Mouse (Mus musculus): ENCODE results near the gene Hdac2. TPM values are rescaled to one million over a fixed set of nuclear protein-coding genes. Genes with fewer than 3 reads are reported as not detected.

Gene Hdac2
- 10 to 100 TPM in 24 of 26 experiments, 1 to 10 TPM in 2; 6.4 to 38.2 (median 26.9) TPM for total RNA-seq (2018; cell fraction: chromatin; rRNA removed)
- total RNA-seq (2018; cell fraction: cytosol; rRNA removed): 10 to 100 TPM; 22.1 to 34.1 (median 27.5) TPM
- total RNA-seq (2018; cell fraction: nucleus; rRNA removed): 10 to 100 TPM; 10.7 to 41.5 (median 20.5) TPM
- polyA plus RNA-seq (2018): 28.4 to 60.6 TPM (median 51.0 TPM) in 3 replicates

DNA sequence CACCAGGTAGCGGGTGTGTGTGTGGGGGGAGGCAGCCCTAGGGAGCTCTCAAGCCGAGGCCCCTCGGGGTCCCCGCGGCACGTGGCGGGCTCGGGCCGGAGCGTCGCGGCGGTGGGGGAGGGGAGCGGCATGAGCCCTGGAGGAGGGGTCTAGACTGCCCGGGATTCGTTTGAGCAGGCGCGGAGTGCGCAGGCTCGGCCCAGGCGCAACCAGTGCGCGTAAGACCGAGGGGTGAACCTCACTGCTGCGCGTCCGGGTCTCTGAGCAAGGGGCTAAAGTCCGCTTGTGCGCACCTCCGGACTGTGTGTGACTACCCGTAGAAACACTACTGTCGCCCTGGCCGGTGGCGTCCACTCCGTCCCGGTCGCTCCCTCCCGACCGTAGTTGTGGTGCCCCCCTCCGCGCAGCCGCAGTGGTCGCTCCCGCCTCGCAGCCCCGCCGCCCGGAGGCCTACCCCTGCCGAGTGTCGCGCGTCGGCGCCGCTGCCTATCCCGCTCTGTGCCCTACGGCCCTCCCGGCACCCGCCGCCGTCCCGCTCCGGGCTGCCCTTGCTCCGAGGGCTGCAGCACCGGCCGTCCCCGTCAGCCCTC lies at the start of gene Hdac2:
Hdac2 (plus strand) TSS at position 459 of the 590 bp plus-strand sequence.
- peak within 1 kb of the TSS; percentile 52 for H3K4me3 ChIP-seq (ENCODE audit: inconsistent target)
- under 1% methylated on average over 58 of the region's 67 CpGs for WGBS (ENCODE audit: missing documents)
- peak within 1 kb of the TSS; percentile 60 for H3K27ac ChIP-seq
- H3K79me2 ChIP-seq (ENCODE audit: inconsistent target): peaks cover 43% of the 10 kb centered on the region
- no peaks in the 10 kb centered on the region for H3K36me3 ChIP-seq (ENCODE audit: inconsistent target)

DNA sequence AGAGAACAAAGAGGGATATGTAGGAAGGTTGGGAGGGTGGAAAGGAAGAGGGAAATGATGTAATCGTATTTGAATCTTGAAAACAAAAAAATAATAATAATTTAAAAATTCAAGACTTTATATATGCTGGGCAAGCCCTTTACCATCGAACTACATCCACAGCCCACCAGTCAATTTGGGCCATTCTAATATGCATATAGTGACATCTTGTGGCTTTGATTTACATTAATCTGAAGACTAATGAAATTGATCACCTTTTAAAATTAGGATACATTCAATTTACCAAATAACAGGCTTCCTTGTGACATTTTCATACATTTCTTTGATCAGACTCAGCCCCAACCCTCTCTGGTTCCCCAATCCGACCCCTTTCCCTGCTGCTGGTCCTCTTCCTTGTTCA lies 46.1 kb upstream of the Hdac2 start:
- WGBS (ENCODE audit: missing documents): 87% methylated on average over 3 of the region's 3 CpGs
- Histone ChIP-seq H3K79me2 (ENCODE audit: inconsistent target) (no peaks in the 10 kb centered on the region), H3K36me3 (ENCODE audit: inconsistent target) (no peaks in the 10 kb centered on the region), H3K4me3 (ENCODE audit: inconsistent target) (no peak overlapping the region), H3K27ac (no peak overlapping the region)

DNA sequence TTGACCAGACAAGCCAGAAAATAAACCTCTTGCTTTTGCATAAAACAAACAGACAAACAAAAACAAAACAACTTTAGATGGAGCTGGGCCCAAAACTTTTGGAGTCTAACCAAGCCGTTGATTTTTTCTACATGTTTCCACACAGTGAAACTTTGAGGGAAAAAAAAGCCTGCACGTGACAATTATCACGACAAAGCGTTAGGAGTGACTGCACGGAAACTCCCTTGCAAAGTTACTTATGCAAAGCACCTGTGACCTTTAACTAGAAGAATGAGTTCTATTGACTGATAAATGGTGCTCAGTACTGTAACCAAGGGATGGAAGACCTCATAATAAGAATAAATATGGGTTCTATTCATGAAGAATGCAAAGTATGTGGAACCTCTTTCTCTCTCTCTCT lies 38.5 kb upstream of the Hdac2 start:
- 95% methylated on average over 5 of the region's 5 CpGs for WGBS (ENCODE audit: missing documents)

DNA sequence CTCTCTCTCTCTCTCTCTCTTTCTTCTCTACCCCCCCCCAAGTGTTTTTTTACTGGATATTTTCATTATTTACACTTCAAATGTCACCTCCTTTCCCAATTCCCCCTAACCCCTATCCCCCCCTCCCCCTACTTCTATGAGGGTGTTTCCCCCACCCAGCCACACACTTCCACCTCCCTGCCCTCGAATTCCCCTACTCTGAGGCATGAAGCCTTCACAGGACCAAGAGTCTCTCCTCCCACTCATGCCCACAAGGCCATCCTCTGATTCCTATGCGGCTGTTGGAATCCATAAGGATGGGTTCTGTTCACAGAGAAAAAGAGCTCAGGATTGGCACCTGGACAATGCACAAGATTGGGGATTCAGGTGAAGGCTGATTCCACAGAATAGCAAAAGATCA lies 38.1 kb upstream of the Hdac2 start:
- Histone ChIP-seq H3K36me3 (ENCODE audit: inconsistent target) (no peaks in the 10 kb centered on the region), H3K4me3 (ENCODE audit: inconsistent target) (no peak overlapping the region), H3K27ac (no peak overlapping the region), H3K79me2 (ENCODE audit: inconsistent target) (no peaks in the 10 kb centered on the region)
- 75% methylated on average over 2 of the region's 2 CpGs for WGBS (ENCODE audit: missing documents)

More for the DNA sequence above, 38.5 kb upstream of the Hdac2 start:
- H3K4me3 ChIP-seq (ENCODE audit: inconsistent target): no peak overlapping the region
- H3K27ac ChIP-seq: no peak overlapping the region
- no peaks in the 10 kb centered on the region for H3K36me3 ChIP-seq (ENCODE audit: inconsistent target)
- no peaks in the 10 kb centered on the region for H3K79me2 ChIP-seq (ENCODE audit: inconsistent target)

- H3K79me2 ChIP-seq (ENCODE audit: inconsistent target): no peaks in the 10 kb centered on the region
- no peaks in the 10 kb centered on the region for H3K36me3 ChIP-seq (ENCODE audit: inconsistent target)
- no peak overlapping the region for H3K27ac ChIP-seq
- H3K4me3 ChIP-seq (ENCODE audit: inconsistent target): no peak overlapping the region
- WGBS (ENCODE audit: missing documents): 89% methylated on average over 2 of the region's 2 CpGs
These were observed 22.6 kb upstream of the Hdac2 start for GRCm38 (mm10) chr10:36951742-36952141.

- WGBS (ENCODE audit: missing documents): 85% methylated on average over 2 of the region's 2 CpGs
- H3K79me2 ChIP-seq (ENCODE audit: inconsistent target): no peaks in the 10 kb centered on the region
- H3K36me3 ChIP-seq (ENCODE audit: inconsistent target): no peaks in the 10 kb centered on the region
- H3K27ac ChIP-seq: no peak overlapping the region
- H3K4me3 ChIP-seq (ENCODE audit: inconsistent target): no peak overlapping the region
These were observed 21.7 kb upstream of the Hdac2 start for GRCm38 (mm10) chr10:36952622-36953021.

GRCm38 (mm10) chr10:36959563-36960110 lies 14.7 kb upstream of the Hdac2 start:
- Histone ChIP-seq H3K79me2 (ENCODE audit: inconsistent target) (no peaks in the 10 kb centered on the region), H3K27ac (no peak overlapping the region), H3K4me3 (ENCODE audit: inconsistent target) (no peak overlapping the region), H3K36me3 (ENCODE audit: inconsistent target) (no peaks in the 10 kb centered on the region)
- 85% methylated on average over 1 of the region's 1 CpGs for WGBS (ENCODE audit: missing documents)

DNA sequence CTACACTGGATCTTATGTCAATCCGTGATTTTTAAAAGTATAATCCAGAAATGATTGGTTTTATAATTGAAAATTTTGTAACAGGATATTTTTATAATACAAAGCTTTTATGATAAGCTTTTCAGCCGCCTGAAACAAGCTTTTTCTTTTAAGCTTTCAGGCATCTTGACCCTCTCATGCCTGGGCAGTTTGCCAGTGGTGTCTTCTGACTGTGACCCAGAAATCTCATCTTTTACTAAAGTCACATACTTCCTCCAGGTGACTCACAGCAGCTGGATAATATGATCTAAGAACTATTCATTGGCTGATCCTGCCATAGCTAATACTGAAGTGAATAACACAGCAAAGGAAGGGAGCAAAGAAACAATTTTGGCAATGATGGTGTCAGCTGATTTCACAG lies 9.9 kb upstream of the Hdac2 start:
- 80% methylated on average over 2 of the region's 2 CpGs for WGBS (ENCODE audit: missing documents)
- H3K79me2 ChIP-seq (ENCODE audit: inconsistent target): no peaks in the 10 kb centered on the region
- H3K4me3 ChIP-seq (ENCODE audit: inconsistent target): no peak overlapping the region
- H3K27ac ChIP-seq: no peak overlapping the region
- H3K36me3 ChIP-seq (ENCODE audit: inconsistent target): no peaks in the 10 kb centered on the region

DNA sequence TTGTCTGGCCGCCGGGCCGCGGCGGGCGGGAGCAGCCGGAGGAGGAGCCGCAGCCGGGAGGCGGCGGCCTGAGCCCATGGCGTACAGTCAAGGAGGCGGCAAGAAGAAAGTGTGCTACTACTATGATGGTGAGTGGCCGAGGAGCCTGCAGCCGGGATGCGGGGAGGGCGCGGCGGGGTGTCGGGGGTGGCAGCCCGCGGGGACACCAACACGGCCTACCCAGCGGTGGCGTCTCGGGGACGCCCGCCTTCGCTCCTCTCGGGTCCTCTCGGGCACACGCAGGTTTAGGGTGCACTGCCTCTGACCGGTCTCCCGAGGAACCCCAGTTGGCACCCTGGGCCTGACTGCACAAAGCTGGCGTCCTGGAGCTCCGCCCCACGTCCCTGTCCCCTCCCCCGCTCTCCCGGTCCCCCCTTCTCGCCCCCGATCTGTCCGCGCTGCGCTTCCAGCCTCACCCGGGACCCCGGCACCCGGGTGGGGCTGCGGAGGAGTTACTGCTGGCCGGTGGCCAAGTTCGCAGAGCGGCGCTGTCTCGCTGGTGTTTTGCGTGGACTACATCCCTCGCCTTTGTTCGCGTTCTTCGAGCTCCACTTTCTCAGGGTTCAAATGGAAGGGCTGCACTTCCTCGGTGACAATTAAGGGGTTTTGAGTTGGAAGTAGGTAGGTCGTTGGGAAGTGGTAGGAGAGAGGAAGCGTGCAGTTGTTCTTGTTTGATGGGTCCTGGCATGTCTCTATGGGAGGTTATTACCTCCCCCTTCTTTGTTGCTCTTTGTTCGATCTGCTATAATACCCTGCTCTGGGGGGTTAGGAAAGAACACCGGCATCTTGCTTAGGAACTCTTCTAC lies 554 bp downstream of the Hdac2 start:
- Histone ChIP-seq H3K4me3 (ENCODE audit: inconsistent target) (peak overlapping the region; percentile 52), H3K79me2 (ENCODE audit: inconsistent target) (peaks cover 50% of the 10 kb centered on the region), H3K36me3 (ENCODE audit: inconsistent target) (no peaks in the 10 kb centered on the region), H3K27ac (no peak overlapping the region)
- 1% methylated on average over 57 of the region's 63 CpGs for WGBS (ENCODE audit: missing documents)

GRCm38 (mm10) chr10:36981866-36982265 lies 7.5 kb downstream of the Hdac2 start:
- 97% methylated on average over 4 of the region's 4 CpGs for WGBS (ENCODE audit: missing documents)
- Histone ChIP-seq H3K79me2 (ENCODE audit: inconsistent target) (peaks cover 80% of the 10 kb centered on the region), H3K4me3 (ENCODE audit: inconsistent target) (no peak overlapping the region), H3K27ac (no peak overlapping the region), H3K36me3 (ENCODE audit: inconsistent target) (no peaks in the 10 kb centered on the region; the same call in 1 of the 2 replicates)

DNA sequence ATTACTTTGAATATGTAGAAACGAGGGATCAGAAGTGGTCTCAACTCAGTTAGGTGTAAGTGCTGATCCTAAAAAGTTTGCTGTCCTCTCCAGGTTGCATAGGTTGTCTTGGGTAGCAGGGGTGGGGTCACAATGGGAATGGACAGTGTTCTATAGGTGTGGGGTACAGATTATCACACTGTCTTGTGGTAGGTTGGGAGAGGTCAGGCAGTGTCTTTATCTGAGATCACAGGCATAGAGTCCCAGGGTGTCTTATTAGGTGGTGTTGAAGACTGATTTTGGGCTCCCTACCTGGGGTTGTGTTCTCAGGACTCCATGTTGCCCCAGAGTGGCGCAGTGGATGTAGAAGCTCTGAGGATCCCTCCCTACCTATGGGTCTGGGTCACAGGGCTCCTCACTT lies 17.8 kb downstream of the Hdac2 start:
- peaks cover 24% of the 10 kb centered on the region for H3K36me3 ChIP-seq (ENCODE audit: inconsistent target)
- no peak overlapping the region for H3K4me3 ChIP-seq (ENCODE audit: inconsistent target)
- 97% methylated on average over 2 of the region's 2 CpGs for WGBS (ENCODE audit: missing documents)
- H3K79me2 ChIP-seq (ENCODE audit: inconsistent target): no peaks in the 10 kb centered on the region
- H3K27ac ChIP-seq: no peak overlapping the region

GRCm38 (mm10) chr10:37000839-37001238 lies 26.5 kb downstream of the Hdac2 start:
- 83% methylated on average over 2 of the region's 2 CpGs for WGBS (ENCODE audit: missing documents)
- H3K4me3 ChIP-seq (ENCODE audit: inconsistent target): no peak overlapping the region

GRCm38 (mm10) chr10:37014274-37015107 lies 40.1 kb downstream of the Hdac2 start:
- Histone ChIP-seq H3K79me2 (ENCODE audit: inconsistent target) (no peaks in the 10 kb centered on the region), H3K27ac (no peak overlapping the region), H3K36me3 (ENCODE audit: inconsistent target) (no peaks in the 10 kb centered on the region), H3K4me3 (ENCODE audit: inconsistent target) (no peak overlapping the region)
- 55% methylated on average over 8 of the region's 8 CpGs for WGBS (ENCODE audit: missing documents)

More at GRCm38 (mm10) chr10:37000839-37001238, 26.5 kb downstream of the Hdac2 start:
- H3K36me3 ChIP-seq (ENCODE audit: inconsistent target): peaks cover 42% of the 10 kb centered on the region
- H3K79me2 ChIP-seq (ENCODE audit: inconsistent target): no peaks in the 10 kb centered on the region
- H3K27ac ChIP-seq: no peak overlapping the region

- no peaks in the 10 kb centered on the region for H3K36me3 ChIP-seq (ENCODE audit: inconsistent target)
- H3K27ac ChIP-seq: no peak overlapping the region
- no peak overlapping the region for H3K4me3 ChIP-seq (ENCODE audit: inconsistent target)
- no peaks in the 10 kb centered on the region for H3K79me2 ChIP-seq (ENCODE audit: inconsistent target)
- WGBS (ENCODE audit: missing documents): 45% methylated on average over 2 of the region's 2 CpGs
These were observed 41.4 kb downstream of the Hdac2 start for GRCm38 (mm10) chr10:37015729-37016128.

Data from macrophage (primary cell).